Mouse (Mus musculus) embryonic facial prominence, embryonic 10.5 days (tissue): ENCODE measurements around the gene Rps16. TPM values are rescaled to one million over a fixed set of nuclear protein-coding genes. Genes with fewer than 3 reads are reported as not detected.

ENCODE experiments used
- DNase-seq: peaks from one replicate; pipeline ENCODE4 v3.0.0-alpha.2; 2017; ENCODE audit warnings: low spot score
- H3K27ac ChIP-seq: fragments of 300-500 bp; sonication (generic); replicated peaks from 2 replicates; pipeline ENCODE4 v1.5.1; 2016; ENCODE audit warnings: mild to moderate bottlenecking
- H3K27me3 ChIP-seq: fragments of 300-500 bp; sonication (generic); replicated peaks from 2 replicates; pipeline ENCODE4 v1.6.1; 2016; ENCODE audit warnings: low read depth, mild to moderate bottlenecking; ENCODE audit not compliant: poor library complexity, severe bottlenecking
- H3K36me3 ChIP-seq: fragments of 300-500 bp; sonication (generic); replicated peaks from 2 replicates; pipeline ENCODE4 v1.6.1; 2016; ENCODE audit warnings: mild to moderate bottlenecking, moderate library complexity
- H3K4me1 ChIP-seq: fragments of 300-500 bp; sonication (generic); 2 replicates; pipeline ENCODE4 v1.6.1; 2016
- H3K4me3 ChIP-seq: fragments of 300-500 bp; sonication (generic); 2 replicates; pipeline ENCODE4 v1.5.1; 2016; ENCODE audit warnings: mild to moderate bottlenecking, moderate library complexity
- H3K9me3 ChIP-seq: fragments of 300-500 bp; sonication (generic); 2 replicates; pipeline ENCODE4 v1.6.1; 2016; ENCODE audit warnings: mild to moderate bottlenecking
- WGBS: fragments of 180-500 bp; shearing (Covaris S2); methylation state at CpG from one replicate; pipeline ENCODE4 v1.1.7; 2016; 5-methylcytosine and 5-hydroxymethylcytosine counted together
- polyA plus RNA-seq: library from polyadenylated mRNA; unstranded; fragments of >200 nt; fragmentation: Nextera tagmentation; extraction: Ambion mirVana; gene quantifications from 2 replicates; pipeline ENCODE4 v1.2.1, GENCODE M21; 2016

The Rps16 gene
- polyA plus RNA-seq, 1 experiment from 2014 or later = 1,023 TPM

DNA sequence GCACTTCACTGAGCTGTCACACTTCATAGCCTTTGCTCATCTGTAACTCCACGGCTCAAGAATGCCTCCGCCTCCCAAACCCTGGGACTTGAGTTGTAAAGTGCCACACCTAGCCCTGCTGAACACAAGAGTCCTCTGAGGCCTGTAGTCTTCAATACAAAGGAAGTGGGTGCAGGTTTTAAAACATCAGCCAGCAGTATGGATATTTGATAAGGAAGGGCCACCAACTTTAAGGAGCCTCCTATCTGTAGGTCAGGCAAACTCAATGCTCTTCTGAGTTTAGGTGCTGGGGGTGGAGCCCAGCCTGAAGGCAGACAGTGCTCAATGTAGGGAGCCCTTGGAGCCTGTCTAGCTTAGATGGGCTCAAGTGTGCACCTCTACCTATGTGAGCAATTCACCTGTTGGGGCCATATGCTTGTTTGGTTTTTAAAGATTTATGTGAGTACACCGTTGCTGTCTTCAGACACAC lies 3.7 kb downstream of the Rps16 start:
- H3K27ac ChIP-seq = no peak overlapping the region
- no peaks in the 10 kb centered on the region for H3K27me3 ChIP-seq
- H3K36me3 ChIP-seq = peaks cover 60% of the 10 kb centered on the region
- H3K4me3 ChIP-seq = 0 out of 2 replicates have a peak overlapping the region, but pooled peaks have one; percentile 5
- 92% methylated on average over 3 of the region's 3 CpGs for WGBS
- DNase-seq = no peak
- peaks cover 48% of the 10 kb centered on the region for H3K4me1 ChIP-seq
- no peaks in the 10 kb centered on the region for H3K9me3 ChIP-seq

DNA sequence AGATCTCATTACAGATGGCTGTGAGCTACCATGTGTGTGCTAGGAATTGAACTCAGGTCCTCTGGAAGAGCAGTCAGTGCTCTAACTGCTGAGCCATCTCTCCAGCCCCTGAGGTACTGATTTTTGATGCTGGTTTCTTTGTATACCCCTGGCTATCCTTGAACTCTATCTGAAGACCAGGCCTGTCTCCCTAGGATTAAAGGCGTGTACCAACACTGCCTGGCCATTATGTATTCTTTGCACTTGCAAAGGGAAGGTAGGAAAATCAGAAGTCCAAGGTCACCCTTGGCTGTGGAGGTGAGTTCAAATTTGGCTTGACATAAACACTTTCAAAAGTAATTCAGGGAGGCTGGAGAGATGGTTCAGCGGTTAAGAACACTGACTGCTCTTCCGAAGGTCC lies 4.1 kb downstream of the Rps16 start:
- peaks cover 65% of the 10 kb centered on the region for H3K36me3 ChIP-seq
- WGBS = 91% methylated on average over 3 of the region's 3 CpGs

DNA sequence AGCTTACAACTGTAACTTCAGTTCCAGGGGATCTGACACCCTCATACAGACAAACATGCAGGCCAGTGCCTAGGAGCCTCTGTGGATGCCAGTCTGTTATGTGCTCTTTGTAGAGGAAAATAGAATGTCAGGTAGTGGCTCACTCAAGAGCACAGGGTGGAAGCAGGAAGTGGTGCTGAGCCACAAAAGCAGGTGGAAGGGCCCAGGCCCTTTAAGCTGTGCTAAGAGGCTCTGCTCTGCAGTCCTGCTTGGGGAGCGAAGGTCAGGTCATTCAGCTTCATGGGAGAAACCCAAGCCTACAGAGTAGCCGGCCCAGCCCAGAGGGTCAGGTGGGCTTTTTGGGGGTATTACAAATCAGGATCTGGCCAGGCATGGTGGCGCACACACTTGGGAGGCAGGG lies 4.8 kb downstream of the Rps16 start:
- WGBS = 87% methylated on average over 3 of the region's 3 CpGs
- peaks cover 38% of the 10 kb centered on the region for H3K4me1 ChIP-seq
- H3K4me3 ChIP-seq = peak overlapping the region; percentile 8; the same call in 1 of the 2 replicates
- DNase-seq = no peak
- no peaks in the 10 kb centered on the region for H3K9me3 ChIP-seq
- peaks cover 71% of the 10 kb centered on the region for H3K36me3 ChIP-seq
- no peak overlapping the region for H3K27ac ChIP-seq
- no peaks in the 10 kb centered on the region for H3K27me3 ChIP-seq

More for the DNA sequence above, 4.1 kb downstream of the Rps16 start:
- no peak overlapping the region for H3K27ac ChIP-seq
- peaks cover 44% of the 10 kb centered on the region for H3K4me1 ChIP-seq
- no peak for DNase-seq
- H3K27me3 ChIP-seq = no peaks in the 10 kb centered on the region
- H3K9me3 ChIP-seq = no peaks in the 10 kb centered on the region
- no peak overlapping the region for H3K4me3 ChIP-seq

DNA sequence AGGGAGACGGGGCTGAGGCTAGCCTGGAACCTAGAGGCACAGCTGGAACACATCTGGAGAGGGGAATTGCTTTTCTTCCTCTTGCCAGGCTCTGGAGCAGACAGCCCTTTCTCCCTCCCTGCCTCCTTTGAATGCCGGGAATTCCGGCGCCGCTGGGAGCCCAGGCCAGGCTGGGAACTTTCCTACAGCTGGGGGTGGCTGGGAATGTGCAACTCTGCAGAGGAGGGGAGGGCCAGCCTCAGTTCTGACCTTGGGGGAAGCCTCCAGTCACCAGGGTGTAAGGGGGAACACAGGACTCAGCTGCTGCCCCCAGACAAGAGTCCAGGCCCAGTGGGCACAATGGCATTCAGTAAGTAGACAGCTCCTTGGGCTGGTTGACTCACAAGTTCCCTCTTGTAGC lies 6.5 kb downstream of the Rps16 start:
- peaks cover 7% of the 10 kb centered on the region; the same call in 1 of the 2 replicates for H3K9me3 ChIP-seq
- peak overlapping the region; percentile 75 for H3K27ac ChIP-seq
- H3K4me3 ChIP-seq = peak overlapping the region; percentile 35
- 4% methylated on average over 5 of the region's 5 CpGs for WGBS
- peaks cover 30% of the 10 kb centered on the region for H3K4me1 ChIP-seq
- peak; percentile 68 for DNase-seq
- H3K27me3 ChIP-seq = no peaks in the 10 kb centered on the region
- peaks cover 81% of the 10 kb centered on the region for H3K36me3 ChIP-seq

DNA sequence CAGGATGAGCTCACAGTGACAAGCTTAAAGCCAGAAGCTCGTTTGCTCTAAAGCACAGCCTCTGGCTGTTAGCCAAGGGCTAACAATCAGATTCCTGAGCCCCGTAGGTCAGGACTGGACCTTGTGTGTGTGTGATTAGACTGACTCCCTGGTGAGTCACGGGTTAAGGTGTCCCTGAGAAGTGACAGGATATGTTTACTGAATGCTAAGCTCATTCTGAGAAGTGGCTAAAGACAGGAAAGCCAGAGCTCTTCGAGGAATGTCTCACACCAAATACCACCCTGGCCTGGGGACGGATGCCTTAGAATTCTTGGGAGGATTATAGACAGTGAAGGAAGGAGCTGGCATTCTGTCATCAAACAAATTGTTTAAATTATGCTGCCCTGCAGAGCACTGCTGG lies 7.5 kb downstream of the Rps16 start:
- peaks cover 28% of the 10 kb centered on the region for H3K4me1 ChIP-seq
- 8% methylated on average over 5 of the region's 5 CpGs for WGBS
- peak overlapping the region; percentile 13; the same call in 1 of the 2 replicates for H3K4me3 ChIP-seq
- no peak for DNase-seq
- H3K36me3 ChIP-seq = peaks cover 81% of the 10 kb centered on the region
- H3K27me3 ChIP-seq = no peaks in the 10 kb centered on the region
- H3K27ac ChIP-seq = peak overlapping the region; percentile 75; the same call in 1 of the 2 replicates
- peaks cover 7% of the 10 kb centered on the region; the same call in 1 of the 2 replicates for H3K9me3 ChIP-seq

DNA sequence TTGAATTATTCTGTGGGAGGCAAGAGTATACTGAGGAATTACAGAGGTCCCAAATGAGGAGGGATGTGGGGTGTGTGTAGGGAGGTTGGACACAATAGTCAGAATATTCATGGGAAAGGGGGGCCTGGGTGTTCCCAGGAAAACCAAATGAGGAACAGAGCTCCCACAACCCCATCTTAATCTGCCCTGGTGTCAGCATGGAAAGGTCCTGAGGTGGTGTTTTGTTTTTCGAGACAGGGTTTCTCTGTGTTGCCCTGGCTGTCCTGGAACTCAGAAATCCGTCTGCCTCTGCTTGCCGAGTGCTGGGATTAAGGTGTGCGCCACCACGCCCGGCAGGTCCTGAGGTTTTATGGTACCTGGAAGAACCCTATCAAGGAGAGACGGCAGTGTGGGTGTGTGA lies 8.0 kb downstream of the Rps16 start:
- peaks cover 81% of the 10 kb centered on the region for H3K36me3 ChIP-seq
- H3K9me3 ChIP-seq = peaks cover 7% of the 10 kb centered on the region; the same call in 1 of the 2 replicates
- peaks cover 28% of the 10 kb centered on the region for H3K4me1 ChIP-seq
- no peaks in the 10 kb centered on the region for H3K27me3 ChIP-seq
- peak overlapping the region; percentile 13; the same call in 1 of the 2 replicates for H3K4me3 ChIP-seq
- 64% methylated on average over 7 of the region's 7 CpGs for WGBS
- DNase-seq = peak; percentile 9
- no peak overlapping the region for H3K27ac ChIP-seq

DNA sequence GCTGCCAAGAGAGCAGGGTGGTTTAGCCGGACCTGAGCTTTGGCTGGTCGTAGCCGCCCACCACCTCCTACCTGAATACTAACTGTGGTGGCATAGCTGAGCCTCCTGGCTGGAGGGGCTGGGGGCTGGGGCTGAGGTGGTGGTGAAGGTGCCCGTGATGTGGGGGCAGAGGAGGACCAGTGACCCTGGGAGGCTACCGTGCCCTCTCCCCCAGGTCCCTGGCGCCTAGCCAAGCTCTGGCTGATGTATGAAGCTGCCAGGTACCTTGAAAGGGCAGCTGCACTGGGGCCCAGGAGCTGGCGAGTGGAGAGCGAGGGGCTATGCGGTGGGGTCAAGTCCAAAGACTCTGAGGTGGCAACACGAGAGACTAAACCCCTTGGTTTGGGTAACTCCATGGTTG lies 9.4 kb downstream of the Rps16 start:
- Histone ChIP-seq H3K4me1 (peaks cover 28% of the 10 kb centered on the region), H3K27me3 (no peaks in the 10 kb centered on the region), H3K4me3 (no peak overlapping the region; the same call in 1 of the 2 replicates), H3K9me3 (peaks cover 7% of the 10 kb centered on the region; the same call in 1 of the 2 replicates), H3K36me3 (peaks cover 81% of the 10 kb centered on the region), H3K27ac (no peak overlapping the region)
- 95% methylated on average over 10 of the region's 10 CpGs for WGBS
- DNase-seq = no peak

DNA sequence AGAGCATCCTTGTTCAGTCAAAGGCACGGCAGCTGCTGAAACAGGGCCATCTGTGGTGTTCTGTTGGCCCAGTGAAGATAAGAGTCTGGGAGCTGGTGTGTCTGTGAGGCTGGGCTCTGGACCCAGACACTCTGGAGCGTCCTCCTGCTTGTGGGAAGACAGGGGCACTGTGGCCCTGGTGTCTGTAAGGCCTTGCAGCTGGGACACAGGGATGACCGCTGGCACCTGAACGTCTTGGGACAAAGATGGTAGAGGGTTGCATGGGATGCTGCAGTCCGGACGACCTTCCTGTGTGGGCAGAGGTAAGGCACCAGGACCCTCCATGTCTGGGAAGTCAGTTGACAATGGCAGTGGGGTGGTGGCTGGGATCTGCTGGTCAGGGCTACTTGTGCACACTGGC lies 9.8 kb downstream of the Rps16 start:
- H3K4me3 ChIP-seq = no peak overlapping the region
- WGBS = 90% methylated on average over 6 of the region's 6 CpGs

DNA sequence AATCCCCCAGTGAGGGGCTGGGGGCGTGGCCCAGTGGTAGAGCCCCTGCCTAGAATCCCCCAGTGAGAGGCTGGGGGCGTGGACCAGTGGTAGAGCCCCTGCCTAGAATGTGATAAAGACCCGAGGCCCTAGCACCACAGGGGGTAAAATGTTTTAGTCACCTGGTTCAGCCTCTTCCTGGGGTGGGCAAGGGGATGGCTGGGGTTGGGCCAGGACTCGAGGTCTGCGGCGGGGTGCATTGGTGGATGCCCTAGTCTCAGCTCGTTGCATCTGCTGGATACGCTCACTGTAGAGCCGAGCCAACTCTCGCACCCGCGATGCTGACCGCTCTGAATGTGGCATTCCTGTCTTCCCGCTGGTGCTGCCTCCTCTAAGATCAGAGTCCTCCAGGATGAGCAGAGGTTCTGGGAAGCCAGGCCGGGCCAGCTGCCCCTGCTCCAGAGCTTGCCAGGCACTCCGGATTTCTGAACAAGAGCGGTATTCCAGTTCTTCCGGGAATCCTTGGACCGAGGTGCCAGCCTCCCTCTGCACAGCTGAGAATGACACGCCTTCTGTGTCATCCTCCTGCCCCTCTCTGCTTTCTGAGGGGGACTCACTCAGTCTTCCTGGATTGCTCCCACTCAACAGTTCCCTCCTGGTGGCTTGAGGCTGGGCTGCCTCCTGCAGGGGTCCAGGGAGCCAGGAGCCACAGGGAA lies 11.3 kb downstream of the Rps16 start:
- Histone ChIP-seq H3K27me3 (no peaks in the 10 kb centered on the region), H3K36me3 (peaks cover 90% of the 10 kb centered on the region), H3K4me3 (0 out of 2 replicates have a peak overlapping the region, but pooled peaks have one; percentile 34), H3K9me3 (peaks cover 7% of the 10 kb centered on the region; the same call in 1 of the 2 replicates), H3K4me1 (peaks cover 24% of the 10 kb centered on the region), H3K27ac (no peak overlapping the region)
- 92% methylated on average over 20 of the region's 20 CpGs for WGBS
- DNase-seq = no peak

More for the DNA sequence above, 9.8 kb downstream of the Rps16 start:
- DNase-seq = no peak
- H3K9me3 ChIP-seq = peaks cover 7% of the 10 kb centered on the region; the same call in 1 of the 2 replicates
- no peaks in the 10 kb centered on the region for H3K27me3 ChIP-seq
- no peak overlapping the region for H3K27ac ChIP-seq
- peaks cover 82% of the 10 kb centered on the region for H3K36me3 ChIP-seq
- H3K4me1 ChIP-seq = peaks cover 28% of the 10 kb centered on the region

DNA sequence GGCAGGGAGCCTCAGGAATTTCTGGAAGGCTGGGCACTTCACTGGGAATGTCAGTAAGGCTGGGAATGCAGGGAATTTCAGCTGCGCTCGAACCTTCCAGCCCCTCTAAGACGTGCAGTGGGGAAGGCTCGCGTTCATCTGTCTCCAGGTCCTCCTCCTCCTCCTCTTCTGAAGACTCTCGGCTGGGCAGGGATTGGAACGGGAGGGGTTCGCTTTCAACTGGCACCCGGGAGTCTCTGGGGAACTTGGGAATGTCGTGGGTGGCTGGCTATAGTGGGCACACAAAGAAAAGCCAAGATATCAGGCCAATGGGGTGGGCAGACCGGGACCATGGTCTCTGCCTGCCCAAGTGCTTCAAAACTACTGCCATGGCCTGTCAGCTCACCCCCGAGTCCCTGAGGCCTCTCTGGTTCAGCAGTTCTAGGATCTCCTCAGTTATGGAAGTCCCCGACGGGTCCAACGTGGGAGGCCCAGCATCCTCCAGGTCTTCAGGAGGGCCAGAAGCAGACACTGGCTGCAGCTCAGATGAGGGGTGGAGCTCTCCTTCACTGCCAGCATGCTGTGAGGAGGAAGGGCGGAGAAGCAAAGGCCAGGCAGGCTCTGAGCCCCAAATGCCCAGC lies 12.1 kb downstream of the Rps16 start:
- peaks cover 7% of the 10 kb centered on the region; the same call in 1 of the 2 replicates for H3K9me3 ChIP-seq
- H3K27me3 ChIP-seq = no peaks in the 10 kb centered on the region
- 0 out of 2 replicates have a peak overlapping the region, but pooled peaks have one; percentile 34 for H3K4me3 ChIP-seq
- no peak overlapping the region for H3K27ac ChIP-seq
- peaks cover 16% of the 10 kb centered on the region for H3K4me1 ChIP-seq
- no peak for DNase-seq
- 89% methylated on average over 16 of the region's 16 CpGs for WGBS
- H3K36me3 ChIP-seq = peaks cover 98% of the 10 kb centered on the region

DNA sequence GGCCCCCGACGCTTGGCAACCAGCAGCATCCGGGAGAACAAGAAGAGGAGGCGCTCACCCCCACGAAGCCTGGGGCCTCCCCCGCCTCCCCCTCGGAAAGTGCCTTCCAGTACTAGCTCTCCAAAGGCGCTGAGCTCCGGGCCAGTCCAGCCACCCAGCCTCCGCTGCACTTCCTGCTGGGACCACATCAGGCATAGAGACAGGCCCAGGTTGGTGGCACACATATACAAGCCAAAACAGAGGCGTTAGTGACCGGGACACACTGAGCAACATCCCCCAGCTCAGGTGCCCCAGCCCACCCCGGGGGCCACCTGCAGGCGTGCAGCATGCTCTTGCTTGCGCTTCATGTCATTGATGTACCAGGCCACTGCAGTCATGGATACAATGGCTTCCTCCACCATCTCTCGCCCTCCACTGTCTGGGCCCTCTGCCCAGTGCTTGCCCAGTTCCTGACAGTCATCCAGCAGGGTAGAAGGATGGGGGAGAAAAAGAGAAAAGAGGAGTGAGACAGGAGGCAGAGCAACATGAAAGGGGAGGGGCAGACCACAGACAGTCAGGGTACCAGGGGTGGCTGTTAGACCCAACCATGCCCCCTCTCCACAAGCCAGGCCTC lies 17.3 kb downstream of the Rps16 start:
- H3K4me1 ChIP-seq = peaks cover 32% of the 10 kb centered on the region
- no peaks in the 10 kb centered on the region for H3K9me3 ChIP-seq
- H3K36me3 ChIP-seq = peaks cover 80% of the 10 kb centered on the region
- DNase-seq = no peak
- no peak overlapping the region for H3K27ac ChIP-seq
- 0 out of 2 replicates have a peak overlapping the region, but pooled peaks have one; percentile 3 for H3K4me3 ChIP-seq
- WGBS = 91% methylated on average over 16 of the region's 16 CpGs
- H3K27me3 ChIP-seq = no peaks in the 10 kb centered on the region

DNA sequence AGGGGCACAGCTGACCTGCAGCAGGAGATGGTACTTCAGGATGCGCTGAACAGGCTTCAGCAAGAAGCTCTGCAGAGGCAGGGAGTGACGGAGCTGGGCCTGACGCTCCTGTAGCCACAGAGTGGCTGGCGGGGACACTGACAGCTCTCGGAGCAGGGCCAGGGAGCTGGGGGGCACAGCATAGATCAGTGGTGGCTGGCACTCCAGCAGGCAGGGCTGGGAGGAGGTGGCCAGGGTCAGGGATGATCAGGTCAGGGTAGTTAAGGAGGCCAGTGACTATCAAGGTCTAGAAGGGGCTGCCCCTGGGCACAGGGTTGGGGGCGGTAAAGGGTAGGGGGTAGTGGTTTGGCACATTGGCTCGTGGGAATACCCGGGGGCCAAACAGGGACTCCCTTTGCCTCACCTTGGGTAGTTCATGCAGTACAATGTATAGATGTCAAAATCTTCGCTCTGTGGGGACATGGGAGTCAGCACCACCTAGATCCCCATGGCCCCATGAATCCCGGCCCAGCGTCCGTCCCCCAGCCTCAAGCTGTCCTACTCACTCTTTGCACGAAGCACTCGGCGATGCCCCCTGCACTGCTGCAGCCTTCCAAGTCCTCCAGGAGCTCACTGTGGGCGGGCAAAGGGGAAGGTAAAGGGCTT lies 17.9 kb downstream of the Rps16 start:
- H3K36me3 ChIP-seq = peaks cover 74% of the 10 kb centered on the region
- no peak overlapping the region for H3K27ac ChIP-seq
- no peaks in the 10 kb centered on the region for H3K27me3 ChIP-seq
- WGBS = 89% methylated on average over 16 of the region's 16 CpGs
- H3K9me3 ChIP-seq = no peaks in the 10 kb centered on the region
- no peak overlapping the region for H3K4me3 ChIP-seq
- no peak for DNase-seq
- peaks cover 32% of the 10 kb centered on the region for H3K4me1 ChIP-seq
